Mouse (Mus musculus): ENCODE measurements around the gene Rbm34. TPM values are rescaled to one million over a fixed set of nuclear protein-coding genes. Genes with fewer than 3 reads are reported as not detected.

Gene Rbm34
- polyA plus RNA-seq, 1 experiment from 2014 or later: 11.6 TPM

GRCm38 (mm10) chr8:126976608-126977348 is 5.9 kb upstream of the Rbm34 start:
- no peak overlapping the region for H3K27ac ChIP-seq
- H3K9me3 ChIP-seq (replicated peaks): no peaks in the 10 kb centered on the region
- H3K9ac ChIP-seq: no peak overlapping the region
- H3K36me3 ChIP-seq: no peaks in the 10 kb centered on the region
- no peak for ATAC-seq (replicated peaks; ENCODE audit: insufficient number of reproducible peaks, insufficient read depth, low FRiP score, low read depth)
- peaks cover 7% of the 10 kb centered on the region; the same call in 1 of the 2 replicates for H3K4me1 ChIP-seq (replicated peaks)
- 68% methylated on average over 8 of the region's 8 CpGs for WGBS
- no peak overlapping the region for H3K4me2 ChIP-seq
- no peak overlapping the region for H3K4me3 ChIP-seq
- peaks cover 10% of the 10 kb centered on the region for H3K27me3 ChIP-seq

DNA sequence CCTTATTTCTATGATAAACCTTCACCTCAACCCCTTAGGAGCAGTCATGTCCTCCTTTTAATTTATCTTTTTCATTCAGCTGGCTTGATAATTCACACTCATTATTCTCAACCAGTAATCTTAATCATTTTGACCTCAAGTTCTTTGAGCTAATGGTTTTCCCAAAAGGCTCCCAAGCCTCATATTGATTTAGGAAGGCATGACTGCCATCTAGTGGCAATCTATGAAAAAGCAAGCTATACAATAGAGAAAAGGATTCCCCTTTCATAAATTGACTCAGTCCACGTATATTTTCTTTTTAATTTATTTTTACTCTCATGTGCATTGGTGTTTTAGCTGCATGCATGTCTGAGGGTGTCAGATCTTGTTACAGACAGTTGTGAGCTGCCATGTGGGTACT is 4.8 kb upstream of the Rbm34 start:
- no peak overlapping the region for H3K4me2 ChIP-seq
- H3K36me3 ChIP-seq: no peaks in the 10 kb centered on the region
- H3K4me3 ChIP-seq: no peak overlapping the region
- WGBS: 18% methylated on average over 1 of the region's 1 CpGs
- no peak for ATAC-seq (replicated peaks; ENCODE audit: insufficient number of reproducible peaks, insufficient read depth, low FRiP score, low read depth)
- no peaks in the 10 kb centered on the region for H3K9me3 ChIP-seq (replicated peaks)
- H3K27me3 ChIP-seq: peaks cover 10% of the 10 kb centered on the region
- peaks cover 10% of the 10 kb centered on the region for H3K4me1 ChIP-seq (replicated peaks)
- no peak overlapping the region for H3K27ac ChIP-seq
- H3K9ac ChIP-seq: no peak overlapping the region

GRCm38 (mm10) chr8:126974511-126974910 is 3.6 kb upstream of the Rbm34 start:
- H3K27me3 ChIP-seq: peaks cover 10% of the 10 kb centered on the region
- ATAC-seq (replicated peaks; ENCODE audit: insufficient number of reproducible peaks, insufficient read depth, low FRiP score, low read depth): no peak
- H3K4me1 ChIP-seq (replicated peaks): peaks cover 12% of the 10 kb centered on the region
- H3K27ac ChIP-seq: no peak overlapping the region
- H3K9me3 ChIP-seq (replicated peaks): no peaks in the 10 kb centered on the region
- WGBS: 80% methylated on average over 4 of the region's 4 CpGs
- no peak overlapping the region for H3K4me3 ChIP-seq
- 0 out of 2 replicates have a peak, but pooled peaks cover under 1% of the 10 kb centered on the region for H3K36me3 ChIP-seq
- no peak overlapping the region for H3K4me2 ChIP-seq
- H3K9ac ChIP-seq: no peak overlapping the region

GRCm38 (mm10) chr8:126973686-126974265 is 2.9 kb upstream of the Rbm34 start:
- no peak overlapping the region for H3K27ac ChIP-seq
- peaks cover 7% of the 10 kb centered on the region; the same call in 1 of the 2 replicates for H3K36me3 ChIP-seq
- no peak overlapping the region for H3K9ac ChIP-seq
- no peak overlapping the region for H3K4me3 ChIP-seq
- WGBS: 63% methylated on average over 9 of the region's 9 CpGs
- peaks cover 10% of the 10 kb centered on the region for H3K27me3 ChIP-seq
- H3K4me1 ChIP-seq (replicated peaks): peaks cover 9% of the 10 kb centered on the region
- no peaks in the 10 kb centered on the region for H3K9me3 ChIP-seq (replicated peaks)
- no peak for ATAC-seq (replicated peaks; ENCODE audit: insufficient number of reproducible peaks, insufficient read depth, low FRiP score, low read depth)
- H3K4me2 ChIP-seq: no peak overlapping the region

- Histone ChIP-seq H3K4me3 (no peak overlapping the region), H3K4me1 (replicated peaks) (peaks cover 9% of the 10 kb centered on the region), H3K27ac (no peak overlapping the region), H3K27me3 (peaks cover 5% of the 10 kb centered on the region), H3K9ac (no peak overlapping the region), H3K9me3 (replicated peaks) (no peaks in the 10 kb centered on the region), H3K36me3 (peaks cover 17% of the 10 kb centered on the region; the same call in 1 of the 2 replicates), H3K4me2 (no peak overlapping the region)
- no peak for ATAC-seq (replicated peaks; ENCODE audit: insufficient number of reproducible peaks, insufficient read depth, low FRiP score, low read depth)
- 70% methylated on average over 2 of the region's 2 CpGs for WGBS
These were observed 1.8 kb upstream of the Rbm34 start for GRCm38 (mm10) chr8:126972649-126973048.

DNA sequence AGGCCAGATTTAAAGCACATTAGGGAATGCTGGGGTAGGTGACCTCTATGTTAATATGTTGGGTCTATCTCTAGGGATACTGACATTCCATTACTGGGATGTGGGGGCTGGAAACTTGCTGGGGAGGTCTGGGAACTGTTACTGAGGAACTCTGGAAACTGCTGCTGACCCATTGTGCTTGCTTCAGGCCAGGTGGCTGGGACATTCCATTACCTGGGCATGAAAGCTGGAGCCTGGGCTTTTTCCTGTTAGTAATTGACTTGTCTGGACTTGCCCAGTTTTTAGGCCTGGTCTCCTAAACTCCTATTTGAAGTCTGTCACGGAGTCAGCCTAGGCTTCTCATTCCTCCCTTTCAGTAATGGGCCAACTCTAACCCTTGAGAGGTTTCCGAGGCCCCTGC is 1.2 kb upstream of the Rbm34 start:
- Histone ChIP-seq H3K36me3 (peaks cover 21% of the 10 kb centered on the region; the same call in 1 of the 2 replicates), H3K27me3 (peaks cover 3% of the 10 kb centered on the region; the same call in 1 of the 2 replicates), H3K4me3 (no peak overlapping the region), H3K4me2 (no peak overlapping the region), H3K4me1 (replicated peaks) (peaks cover 9% of the 10 kb centered on the region), H3K9me3 (replicated peaks) (no peaks in the 10 kb centered on the region), H3K27ac (no peak overlapping the region), H3K9ac (no peak overlapping the region)
- ATAC-seq (replicated peaks; ENCODE audit: insufficient number of reproducible peaks, insufficient read depth, low FRiP score, low read depth): no peak
- 82% methylated on average over 2 of the region's 2 CpGs for WGBS

GRCm38 (mm10) chr8:126971314-126971664 is 418 bp upstream of the Rbm34 start:
- Histone ChIP-seq H3K9me3 (replicated peaks) (no peaks in the 10 kb centered on the region), H3K27me3 (no peaks in the 10 kb centered on the region), H3K9ac (peak overlapping the region; percentile 66), H3K4me3 (peak overlapping the region; percentile 96), H3K27ac (peak overlapping the region; percentile 71), H3K36me3 (peaks cover 21% of the 10 kb centered on the region; the same call in 1 of the 2 replicates), H3K4me2 (peak overlapping the region; percentile 91), H3K4me1 (replicated peaks) (peaks cover 9% of the 10 kb centered on the region)
- ATAC-seq (replicated peaks; ENCODE audit: insufficient number of reproducible peaks, insufficient read depth, low FRiP score, low read depth): no peak
- WGBS: 9% methylated on average over 13 of the region's 13 CpGs

GRCm38 (mm10) chr8:126969546-126969945 is 1.3 kb downstream of the Rbm34 start:
- WGBS: 88% methylated on average over 1 of the region's 1 CpGs
- no peaks in the 10 kb centered on the region for H3K27me3 ChIP-seq
- no peak overlapping the region for H3K4me3 ChIP-seq
- H3K4me1 ChIP-seq (replicated peaks): peaks cover 9% of the 10 kb centered on the region
- H3K9ac ChIP-seq: no peak overlapping the region
- no peak for ATAC-seq (replicated peaks; ENCODE audit: insufficient number of reproducible peaks, insufficient read depth, low FRiP score, low read depth)
- H3K4me2 ChIP-seq: no peak overlapping the region
- H3K36me3 ChIP-seq: peaks cover 30% of the 10 kb centered on the region
- no peaks in the 10 kb centered on the region for H3K9me3 ChIP-seq (replicated peaks)
- H3K27ac ChIP-seq: no peak overlapping the region

- H3K9ac ChIP-seq: no peak overlapping the region
- H3K4me1 ChIP-seq (replicated peaks): peaks cover 9% of the 10 kb centered on the region
- no peaks in the 10 kb centered on the region for H3K27me3 ChIP-seq
- no peak overlapping the region for H3K4me2 ChIP-seq
- ATAC-seq (replicated peaks; ENCODE audit: insufficient number of reproducible peaks, insufficient read depth, low FRiP score, low read depth): no peak
- WGBS: 89% methylated on average over 6 of the region's 6 CpGs
- H3K9me3 ChIP-seq (replicated peaks): no peaks in the 10 kb centered on the region
- no peak overlapping the region for H3K27ac ChIP-seq
- peaks cover 36% of the 10 kb centered on the region for H3K36me3 ChIP-seq
- H3K4me3 ChIP-seq: no peak overlapping the region
These were observed 2.8 kb downstream of the Rbm34 start for GRCm38 (mm10) chr8:126968107-126968506.

- no peak overlapping the region for H3K4me2 ChIP-seq
- peaks cover 49% of the 10 kb centered on the region for H3K36me3 ChIP-seq
- no peak for ATAC-seq (replicated peaks; ENCODE audit: insufficient number of reproducible peaks, insufficient read depth, low FRiP score, low read depth)
- no peak overlapping the region for H3K27ac ChIP-seq
- no peaks in the 10 kb centered on the region for H3K27me3 ChIP-seq
- no peak overlapping the region for H3K9ac ChIP-seq
- peaks cover 4% of the 10 kb centered on the region for H3K4me1 ChIP-seq (replicated peaks)
- H3K4me3 ChIP-seq: no peak overlapping the region
- whole genome bisulfite sequencing: 80% methylated on average over 6 of the region's 6 CpGs
- no peaks in the 10 kb centered on the region for H3K9me3 ChIP-seq (replicated peaks)
These were observed 5.6 kb downstream of the Rbm34 start for GRCm38 (mm10) chr8:126965246-126965645.

DNA sequence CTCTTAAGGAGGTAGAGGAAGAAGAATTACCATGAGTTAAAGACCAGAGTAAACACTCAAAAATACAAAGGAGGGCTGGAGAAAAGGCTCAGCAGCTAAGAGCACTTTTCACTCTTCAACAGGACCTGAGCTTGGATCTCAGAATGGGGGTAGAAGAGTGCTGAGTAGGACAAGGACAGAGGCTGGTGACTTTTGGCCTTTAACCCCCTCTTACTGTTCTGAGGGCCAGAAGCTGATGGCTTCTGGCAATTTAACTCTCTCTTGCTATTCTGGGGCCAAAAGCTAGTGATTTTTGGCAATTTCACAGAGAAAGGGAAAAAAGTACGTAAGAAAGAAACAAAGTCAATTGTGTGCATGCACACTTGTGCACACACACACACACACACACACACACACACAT is 8.0 kb downstream of the Rbm34 start:
- Histone ChIP-seq H3K4me3 (no peak overlapping the region), H3K4me1 (replicated peaks) (no peaks in the 10 kb centered on the region), H3K27me3 (no peaks in the 10 kb centered on the region), H3K36me3 (peaks cover 45% of the 10 kb centered on the region), H3K9me3 (replicated peaks) (no peaks in the 10 kb centered on the region), H3K27ac (no peak overlapping the region), H3K4me2 (no peak overlapping the region), H3K9ac (no peak overlapping the region)
- WGBS: 100% methylated on average over 1 of the region's 1 CpGs
- no peak for ATAC-seq (replicated peaks; ENCODE audit: insufficient number of reproducible peaks, insufficient read depth, low FRiP score, low read depth)

- no peaks in the 10 kb centered on the region for H3K27me3 ChIP-seq
- H3K36me3 ChIP-seq: peaks cover 49% of the 10 kb centered on the region
- H3K27ac ChIP-seq: no peak overlapping the region
- no peak overlapping the region for H3K9ac ChIP-seq
- ATAC-seq (replicated peaks; ENCODE audit: insufficient number of reproducible peaks, insufficient read depth, low FRiP score, low read depth): no peak
- no peak overlapping the region for H3K4me3 ChIP-seq
- no peaks in the 10 kb centered on the region for H3K9me3 ChIP-seq (replicated peaks)
- 94% methylated on average over 3 of the region's 3 CpGs for WGBS
- H3K4me1 ChIP-seq (replicated peaks): no peaks in the 10 kb centered on the region
- no peak overlapping the region for H3K4me2 ChIP-seq
These were observed 9.4 kb downstream of the Rbm34 start for GRCm38 (mm10) chr8:126961516-126961915.
